Mouse (Mus musculus) embryonic fibroblast, embryonic 13.5 days (primary cell): ENCODE data around the gene Itga3.

ENCODE experiments used
- CTCF ChIP-seq: IDR thresholded peaks from 2 replicates; pipeline ENCODE4 v1.5.1; 2011; ENCODE audit warnings: mild to moderate bottlenecking, control low read depth, low read length, moderate library complexity, borderline replicate concordance; ENCODE audit not compliant: insufficient read depth
- POLR2A ChIP-seq: IDR thresholded peaks from 2 replicates; pipeline ENCODE4 v1.6.1; 2011; ENCODE audit warnings: low read depth, mild to moderate bottlenecking, control low read depth, low read length, moderate library complexity

GRCm38 (mm10) chr11:95026849-95027248, 49.8 kb downstream of the Itga3 start:
- TF ChIP-seq CTCF: no peak
- TF ChIP-seq POLR2A: no peak
